Mouse (Mus musculus) spleen, adult 2 months (tissue): ENCODE measurements around the gene Gstp3.

Experiments
- CTCF ChIP-seq: fragments of 200-500 bp; IDR thresholded peaks from 2 replicates; pipeline ENCODE4 v1.5.1; 2011; ENCODE audit warnings: mild to moderate bottlenecking, inconsistent platforms; ENCODE audit not compliant: insufficient read depth, insufficient read length, insufficient replicate concordance; ENCODE audit errors: extremely low read depth
- POLR2A ChIP-seq: fragments of 200-500 bp; IDR thresholded peaks from 2 replicates; pipeline ENCODE4 v1.6.1; 2011; ENCODE audit warnings: low read depth, low read length, inconsistent platforms

DNA sequence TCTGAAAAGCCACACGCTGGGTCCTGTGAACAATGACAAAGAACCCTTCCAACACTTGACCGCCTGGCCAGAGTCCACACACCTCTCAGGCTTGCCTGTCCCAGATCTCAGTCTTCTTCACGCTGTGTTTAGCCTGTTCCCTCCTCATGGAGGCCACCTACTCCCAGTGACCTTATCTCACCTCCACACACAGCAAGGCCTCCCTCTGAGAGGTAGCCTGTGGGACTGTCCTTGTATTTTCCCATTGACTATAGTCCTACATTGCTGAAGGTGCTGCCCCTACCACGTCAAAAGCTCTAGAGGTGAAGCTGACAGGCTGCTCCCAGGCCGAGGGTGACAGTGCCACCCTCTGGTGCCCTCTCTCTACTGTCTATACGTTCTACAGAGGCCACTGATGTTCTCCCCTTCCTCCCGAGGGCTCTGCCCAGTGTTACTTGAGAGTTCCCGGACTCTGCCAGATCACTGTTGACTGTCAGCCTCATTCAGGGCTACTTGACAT, 21.2 kb upstream of the Gstp3 start:
- TF ChIP-seq POLR2A (no peak), CTCF (peak; percentile 37; the same call in 1 of the 2 replicates)
